Mouse (Mus musculus) hindbrain, embryonic 16.5 days (tissue): ENCODE data around the gene Gm20479. TPM values are rescaled to one million over a fixed set of nuclear protein-coding genes. Genes with fewer than 3 reads are reported as not detected.

Experiments
- polyA plus RNA-seq: library from polyadenylated mRNA; unstranded; fragments of >200 nt; fragmentation: Nextera tagmentation; extraction: Ambion mirVana; gene quantifications from 2 replicates; pipeline ENCODE4 v1.2.1, GENCODE M21; 2015

Gene Gm20479
- polyA plus RNA-seq, 1 experiment from 2014 or later: not detected

Other genes starting within 250 kb of the Gm20479 start
- gene Cyp2f2, start 237.5 kb downstream of the Gm20479 start, polyA plus RNA-seq: 0.16 and 0.34 TPM in 2 replicates
- 0.13 and 0.30 TPM in 2 replicates for gene Cyp2t4, start 203.7 kb downstream of the Gm20479 start, polyA plus RNA-seq
- 92.7 and 102 TPM in 2 replicates for gene Egln2, start 190.6 kb downstream of the Gm20479 start, polyA plus RNA-seq
- gene Rab4b, start 178.5 kb downstream of the Gm20479 start, polyA plus RNA-seq: 112 and 118 TPM in 2 replicates
- not detected in 2 replicates for gene Gm21983, start 176.3 kb downstream of the Gm20479 start, polyA plus RNA-seq
- 30.3 and 40.5 TPM in 2 replicates for gene Mia, start 176.3 kb downstream of the Gm20479 start, polyA plus RNA-seq
- gene BC024978, start 161.6 kb downstream of the Gm20479 start, polyA plus RNA-seq: 2.7 and 3.7 TPM in 2 replicates
- 177 and 194 TPM in 2 replicates for gene Snrpa, start 161.1 kb downstream of the Gm20479 start, polyA plus RNA-seq
- gene Itpkc, start 128.8 kb downstream of the Gm20479 start, polyA plus RNA-seq: 5.7 and 5.9 TPM in 2 replicates
- 21.8 and 23.9 TPM in 2 replicates for gene Coq8b, start 124.4 kb downstream of the Gm20479 start, polyA plus RNA-seq
- gene Numbl, start 99.0 kb downstream of the Gm20479 start, polyA plus RNA-seq: 54.4 and 59.5 TPM in 2 replicates
- gene Ltbp4, start 19.7 kb downstream of the Gm20479 start, polyA plus RNA-seq: 14.1 and 17.2 TPM in 2 replicates
- 31.6 and 38.0 TPM in 2 replicates for gene Shkbp1, start 1.4 kb downstream of the Gm20479 start, polyA plus RNA-seq
- 3.1 and 3.7 TPM in 2 replicates for gene Sptbn4, start 90.3 kb upstream of the Gm20479 start, polyA plus RNA-seq
- gene Blvrb, start 90.6 kb upstream of the Gm20479 start, polyA plus RNA-seq: 23.4 and 23.7 TPM in 2 replicates
- gene Sertad3, start 116.3 kb upstream of the Gm20479 start, polyA plus RNA-seq: 9.7 and 10.7 TPM in 2 replicates
- gene Sertad1, start 129.5 kb upstream of the Gm20479 start, polyA plus RNA-seq: 9.8 and 11.4 TPM in 2 replicates
- gene Prx, start 141.9 kb upstream of the Gm20479 start, polyA plus RNA-seq: 1.8 and 1.9 TPM in 2 replicates
- 1.4 and 1.5 TPM in 2 replicates for gene Hipk4, start 165.8 kb upstream of the Gm20479 start, polyA plus RNA-seq
- 231 and 263 TPM in 2 replicates for gene Pld3, start 195.8 kb upstream of the Gm20479 start, polyA plus RNA-seq
- gene 2310022A10Rik, start 195.8 kb upstream of the Gm20479 start, polyA plus RNA-seq: 33.7 and 35.7 TPM in 2 replicates
- gene Akt2, start 234.1 kb upstream of the Gm20479 start, polyA plus RNA-seq: 63.0 and 72.9 TPM in 2 replicates